23 mouse cellular contexts compared by ENCODE assay signal in the genomic region with DNA sequence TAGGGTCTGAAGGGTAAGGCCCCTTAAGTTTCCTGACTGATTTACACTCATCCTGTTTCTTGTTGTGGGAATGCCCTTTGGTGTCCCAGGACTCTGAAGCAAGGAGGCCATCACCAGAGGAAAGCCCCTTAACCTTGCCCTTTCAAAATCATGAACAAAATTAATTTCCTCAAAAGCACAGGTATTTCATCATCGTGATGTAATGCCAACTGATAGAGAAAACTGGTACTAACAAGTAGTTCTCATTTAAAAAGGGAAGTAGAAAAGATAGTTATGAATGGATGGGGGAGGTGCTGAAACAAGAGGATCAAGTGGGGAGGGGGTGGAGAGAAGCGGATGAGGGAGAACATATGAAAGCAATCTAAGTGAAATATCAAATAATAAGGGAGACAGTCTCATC. TPM values are rescaled to one million over a fixed set of nuclear protein-coding genes. Genes with fewer than 3 reads are reported as not detected.
DNase-seq lines count a peak whose midpoint lies in the region; ATAC-seq lines count a peak whose summit lies in the region.
"Had no signal": no experiment of that assay in that cellular context is flagged by ENCODE, and none has a peak within 500 bp of the region (broad histone marks: within the 10 kb centered on the region; RNA-seq: fewer than 3 reads in every experiment).

No protein-coding gene starts in this region.

- WGBS in midbrain, embryonic 11.5 days: 93% methylated on average over 2 of the region's 2 CpGs
- 94% methylated on average over 2 of the region's 2 CpGs for WGBS in midbrain, embryonic 13.5 days

- H3K36me3 ChIP-seq in midbrain, embryonic 11.5 days (ENCODE audit: control insufficient read depth, insufficient read depth, low read length): no peaks in the 10 kb centered on the region
- H3K36me3 ChIP-seq in midbrain, embryonic 13.5 days: peaks cover 5% of the 10 kb centered on the region
- H3K36me3 ChIP-seq: embryonic facial prominence, embryonic 12.5 days; forebrain, embryonic 15.5 days; heart, embryonic 15.5 days had no signal

- no peak overlapping the region for H3K9ac ChIP-seq in midbrain, embryonic 11.5 days (ENCODE audit: low read length)
- H3K9ac ChIP-seq in midbrain, embryonic 13.5 days (replicated peaks): no peak overlapping the region
- H3K9ac ChIP-seq: embryonic facial prominence, embryonic 12.5 days; forebrain, embryonic 15.5 days; heart, embryonic 15.5 days; hindbrain, embryonic 14.5 days had no signal

- no peak for ATAC-seq in midbrain, embryonic 11.5 days (ENCODE audit: low FRiP score)
- no peak for ATAC-seq in midbrain, embryonic 13.5 days
- ATAC-seq in granulocyte monocyte progenitor cell, adult 5-6 weeks (replicated peaks; ENCODE audit: poor library complexity, severe bottlenecking): peak; percentile 70
- ATAC-seq in monocyte, adult 5-6 weeks (replicated peaks; ENCODE audit: insufficient number of reproducible peaks, low FRiP score, low TSS enrichment, poor library complexity, severe bottlenecking): peak; percentile 52
- ATAC-seq: activated CD4-positive, CD25-positive, alpha-beta regulatory T cell, adult 4 months; forebrain, embryonic 15.5 days; Patski had no signal

- peak; percentile 8 for DNase-seq in midbrain, embryonic 11.5 days (ENCODE audit: low spot score, missing footprints)
- DNase-seq in testis, postnatal 14 days (ENCODE audit: low spot score): no peak
- no peak for DNase-seq in kidney, postnatal 14 days
- no peak for DNase-seq in layer of hippocampus, postnatal 36 days
- DNase-seq: adrenal gland, adult 2 months; adrenal gland, postnatal 25 days; cerebellum, adult 18-20 months; cerebellum, postnatal 10 days; gastrocnemius, postnatal 36 days; heart, adult 18-20 months; heart, postnatal 14 days had no signal

- no peak overlapping the region for H3K4me2 ChIP-seq in midbrain, embryonic 11.5 days
- no peak overlapping the region for H3K4me2 ChIP-seq in midbrain, embryonic 13.5 days (replicated peaks)
- H3K4me2 ChIP-seq: embryonic facial prominence, embryonic 12.5 days; forebrain, embryonic 15.5 days; heart, embryonic 15.5 days; hindbrain, embryonic 14.5 days had no signal

- no peak overlapping the region for H3K27ac ChIP-seq in midbrain, embryonic 11.5 days (ENCODE audit: low read depth, low read length)
- H3K27ac ChIP-seq in midbrain, embryonic 13.5 days: no peak overlapping the region
- H3K27ac ChIP-seq: embryonic facial prominence, embryonic 12.5 days; forebrain, embryonic 15.5 days; heart, embryonic 10.5 days; heart, embryonic 15.5 days; hindbrain, embryonic 10.5 days; hindbrain, embryonic 14.5 days had no signal

- no peaks in the 10 kb centered on the region for H3K9me3 ChIP-seq in midbrain, embryonic 11.5 days (ENCODE audit: control insufficient read depth, low read length)
- no peaks in the 10 kb centered on the region for H3K9me3 ChIP-seq in midbrain, embryonic 13.5 days
- H3K9me3 ChIP-seq: embryonic facial prominence, embryonic 12.5 days; forebrain, embryonic 15.5 days; heart, embryonic 10.5 days; heart, embryonic 15.5 days; hindbrain, embryonic 10.5 days had no signal

- no peak overlapping the region for H3K4me3 ChIP-seq in midbrain, embryonic 11.5 days (ENCODE audit: low read depth, low read length)
- H3K4me3 ChIP-seq in midbrain, embryonic 13.5 days (replicated peaks): no peak overlapping the region
- H3K4me3 ChIP-seq: embryonic facial prominence, embryonic 12.5 days; forebrain, embryonic 15.5 days; heart, embryonic 10.5 days; heart, embryonic 15.5 days; hindbrain, embryonic 10.5 days had no signal

- H3K27me3 ChIP-seq in midbrain, embryonic 11.5 days (ENCODE audit: control insufficient read depth, insufficient read depth, low read length): no peaks in the 10 kb centered on the region
- no peaks in the 10 kb centered on the region for H3K27me3 ChIP-seq in midbrain, embryonic 13.5 days
- H3K27me3 ChIP-seq: embryonic facial prominence, embryonic 12.5 days; forebrain, embryonic 15.5 days; heart, embryonic 15.5 days; Patski had no signal

- no peaks in the 10 kb centered on the region for H3K4me1 ChIP-seq in midbrain, embryonic 11.5 days (ENCODE audit: control insufficient read depth, insufficient read depth, low read length)
- no peaks in the 10 kb centered on the region for H3K4me1 ChIP-seq in midbrain, embryonic 13.5 days (replicated peaks)
- H3K4me1 ChIP-seq: forebrain, embryonic 15.5 days; hindbrain, embryonic 10.5 days had no signal

RNA-seq across cellular contexts. Expression of a gene that starts 18.7 kb away (rescaled TPM):
- 5.0 and 6.2 TPM in 2 replicates for polyA plus RNA-seq in midbrain, embryonic 11.5 days (2014; fragmentation: Nextera tagmentation; extraction: Ambion mirVana)
- polyA plus RNA-seq in midbrain, embryonic 13.5 days (2015; fragmentation: Nextera tagmentation; extraction: Ambion mirVana): 0.50 and 0.72 TPM in 2 replicates
- total RNA-seq in granulocyte monocyte progenitor cell, adult 5-6 weeks (2014; fragmentation: Nextera tagmentation): 140 and 158 TPM in 2 replicates
- 95.1 and 117 TPM in 2 replicates for total RNA-seq in granulocyte monocyte progenitor cell, adult 5-6 weeks (2017)
- total RNA-seq in monocyte, adult 5-6 weeks (2017): 47.6 to 98.9 TPM (median 75.2 TPM) in 3 replicates
- total RNA-seq in layer of hippocampus, postnatal 36 days (2021): under 1 TPM in 1 of 2 experiments, not detected in 1; 0.23 TPM

RNA-seq across cellular contexts. Expression of a gene that starts 29.0 kb away (rescaled TPM):
- polyA plus RNA-seq in midbrain, embryonic 11.5 days (2014; fragmentation: Nextera tagmentation; extraction: Ambion mirVana): 256 and 276 TPM in 2 replicates
- polyA plus RNA-seq in midbrain, embryonic 13.5 days (2015; fragmentation: Nextera tagmentation; extraction: Ambion mirVana): 248 and 257 TPM in 2 replicates
- 63.8 and 77.3 TPM in 2 replicates for total RNA-seq in granulocyte monocyte progenitor cell, adult 5-6 weeks (2014; fragmentation: Nextera tagmentation)
- total RNA-seq in granulocyte monocyte progenitor cell, adult 5-6 weeks (2017): 159 and 201 TPM in 2 replicates
- 75.1 to 86.6 TPM (median 75.4 TPM) in 3 replicates for total RNA-seq in monocyte, adult 5-6 weeks (2017)
- total RNA-seq in layer of hippocampus, postnatal 36 days (2021): 100 to 1,000 TPM; 441 to 447 TPM

RNA-seq across cellular contexts. Expression of a gene that starts 45.5 kb away (rescaled TPM):
- 61.1 and 63.8 TPM in 2 replicates for polyA plus RNA-seq in midbrain, embryonic 11.5 days (2014; fragmentation: Nextera tagmentation; extraction: Ambion mirVana)
- polyA plus RNA-seq in midbrain, embryonic 13.5 days (2015; fragmentation: Nextera tagmentation; extraction: Ambion mirVana): 102 and 104 TPM in 2 replicates
- 28.1 and 62.3 TPM in 2 replicates for total RNA-seq in granulocyte monocyte progenitor cell, adult 5-6 weeks (2014; fragmentation: Nextera tagmentation)
- total RNA-seq in granulocyte monocyte progenitor cell, adult 5-6 weeks (2017): 33.9 and 45.6 TPM in 2 replicates
- 5.2 to 10.4 TPM (median 8.2 TPM) in 3 replicates for total RNA-seq in monocyte, adult 5-6 weeks (2017)
- 10 to 100 TPM; 40.0 to 46.3 TPM for total RNA-seq in layer of hippocampus, postnatal 36 days (2021)

RNA-seq across cellular contexts. Expression of a gene that starts 54.4 kb away (rescaled TPM):
- polyA plus RNA-seq in midbrain, embryonic 11.5 days (2014; fragmentation: Nextera tagmentation; extraction: Ambion mirVana): 0.38 and 0.65 TPM in 2 replicates
- 0.35 and 0.50 TPM in 2 replicates for polyA plus RNA-seq in midbrain, embryonic 13.5 days (2015; fragmentation: Nextera tagmentation; extraction: Ambion mirVana)
- 2.0 TPM in 2 replicates for total RNA-seq in granulocyte monocyte progenitor cell, adult 5-6 weeks (2014; fragmentation: Nextera tagmentation)
- 0.34 and 0.82 TPM in 2 replicates for total RNA-seq in granulocyte monocyte progenitor cell, adult 5-6 weeks (2017)
- 1.6 TPM in 1 of 3 replicates, not detected in the others for total RNA-seq in monocyte, adult 5-6 weeks (2017)
- total RNA-seq in layer of hippocampus, postnatal 36 days (2021): under 1 TPM in 1 of 2 experiments, not detected in 1; 0.27 TPM
- total RNA-seq: gastrocnemius, adult 8-10 months; gastrocnemius, postnatal 36 days; heart, adult 18-20 months had no signal

Comparison
In these comparisons a context has a peak if more than half of its experiments do, and no peak if none do; other contexts are left out.
1. ATAC-seq: peak in granulocyte monocyte progenitor cell, adult 5-6 weeks (single experiment) and monocyte, adult 5-6 weeks (single experiment); none in midbrain, embryonic 11.5 days (single experiment) and midbrain, embryonic 13.5 days (single experiment).
2. RNA of a gene that starts 18.7 kb away (total RNA-seq): 95.1 to 158 TPM in granulocyte monocyte progenitor cell, adult 5-6 weeks and 47.6 to 98.9 TPM in monocyte, adult 5-6 weeks; 0.23 TPM in layer of hippocampus, postnatal 36 days; every median in the first group is over 10 times any median in the second.